Mouse (Mus musculus) right cerebral cortex, postnatal 10 days (tissue): ENCODE measurements at regions not wholly inside any gene's neighbourhood (a gene's known extent, or its start where the extent isn't known, plus 50 kb on each side); places are given as distances from the start of the nearest gene placed in this dataset.
"Not testable (repeated sequence)": the region's sequence is repeated elsewhere in the genome, so short reads cannot be mapped to it uniquely, and the experiment has no call there.

Source experiments
- DNase-seq, 2 experiments: peaks; one replicate each; pipeline ENCODE4 v3.0.0; 2021; ENCODE audit warnings: low spot score in 2 of 2

DNA sequence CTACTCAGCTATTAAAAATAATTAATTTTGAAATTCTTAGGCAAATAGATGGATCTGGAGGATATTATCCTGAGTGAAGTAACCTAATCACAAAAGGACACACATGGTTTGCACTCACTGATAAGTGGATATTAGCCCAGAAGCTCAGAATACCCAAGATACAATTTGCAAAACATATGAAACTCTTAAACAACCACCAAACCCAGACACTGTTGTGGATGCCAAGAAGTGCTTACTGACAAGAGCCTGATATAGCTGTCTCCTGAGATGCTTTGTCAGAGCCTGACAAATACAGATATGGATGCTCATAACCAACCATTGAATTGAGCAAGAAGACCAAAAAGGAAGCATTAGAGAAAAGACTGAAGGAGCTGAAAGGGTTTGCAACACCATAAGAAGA is 468.4 kb upstream of the Cdh12 start:
- DNase-seq = not testable (repeated sequence)

DNA sequence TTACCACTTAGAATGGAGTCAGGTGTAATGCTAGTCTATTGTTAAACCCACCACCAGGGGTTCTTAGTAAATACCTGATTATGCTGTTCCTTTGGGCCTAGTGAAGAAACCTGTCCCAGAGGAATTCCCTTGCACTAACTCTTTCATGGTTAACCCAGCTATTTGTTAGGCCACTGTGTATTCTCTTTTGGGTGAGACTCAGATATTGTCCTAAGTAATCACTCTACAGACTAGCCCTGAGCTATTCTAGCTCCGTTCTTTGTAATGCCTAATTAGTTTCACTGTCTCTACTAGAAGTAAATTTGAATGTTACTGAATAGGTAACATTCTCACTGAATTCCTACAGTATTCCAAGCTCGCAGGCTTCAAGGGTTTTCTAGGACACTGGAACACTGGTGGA is 464.1 kb upstream of the Cdh12 start:
- not testable (repeated sequence) for DNase-seq

DNA sequence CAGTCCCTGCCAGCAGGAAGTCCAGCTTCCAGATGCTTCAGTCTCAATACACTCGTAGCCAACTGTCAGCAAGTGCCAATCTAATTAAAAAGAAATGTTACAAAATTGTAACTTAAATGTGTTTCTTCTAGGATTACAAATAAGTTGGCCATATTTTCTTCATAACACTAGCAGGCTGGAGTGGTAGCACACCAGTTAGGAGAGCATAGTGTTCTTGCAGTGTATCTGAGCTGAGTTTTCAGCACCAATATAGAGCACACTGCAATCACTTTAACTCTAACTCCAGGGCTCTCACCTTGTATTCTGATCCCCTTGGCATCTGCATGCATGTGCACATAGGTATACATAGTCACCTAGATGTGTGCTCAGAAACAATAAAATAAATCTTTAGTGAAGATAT is 417.3 kb upstream of the Cdh12 start:
- no peak for DNase-seq

DNA sequence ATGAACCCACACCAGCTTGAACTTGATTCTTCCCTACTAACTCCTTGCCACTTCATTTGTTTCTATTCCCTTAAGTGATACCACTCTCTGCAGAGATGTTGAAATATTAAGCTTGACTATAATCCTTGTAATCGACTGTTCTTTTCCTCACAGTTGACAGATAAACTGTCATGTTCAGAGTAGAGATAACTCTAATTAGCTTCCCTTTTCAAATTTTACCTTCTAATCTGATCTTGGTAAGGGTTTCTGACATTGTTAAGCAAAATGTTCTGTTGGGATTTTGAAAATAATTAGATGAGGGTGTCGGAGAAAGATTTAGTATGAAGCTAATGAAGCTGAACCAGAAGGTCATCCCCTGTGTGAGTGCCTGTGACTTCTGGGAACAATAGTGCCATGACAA is 414.7 kb upstream of the Cdh12 start:
- DNase-seq = no peak

DNA sequence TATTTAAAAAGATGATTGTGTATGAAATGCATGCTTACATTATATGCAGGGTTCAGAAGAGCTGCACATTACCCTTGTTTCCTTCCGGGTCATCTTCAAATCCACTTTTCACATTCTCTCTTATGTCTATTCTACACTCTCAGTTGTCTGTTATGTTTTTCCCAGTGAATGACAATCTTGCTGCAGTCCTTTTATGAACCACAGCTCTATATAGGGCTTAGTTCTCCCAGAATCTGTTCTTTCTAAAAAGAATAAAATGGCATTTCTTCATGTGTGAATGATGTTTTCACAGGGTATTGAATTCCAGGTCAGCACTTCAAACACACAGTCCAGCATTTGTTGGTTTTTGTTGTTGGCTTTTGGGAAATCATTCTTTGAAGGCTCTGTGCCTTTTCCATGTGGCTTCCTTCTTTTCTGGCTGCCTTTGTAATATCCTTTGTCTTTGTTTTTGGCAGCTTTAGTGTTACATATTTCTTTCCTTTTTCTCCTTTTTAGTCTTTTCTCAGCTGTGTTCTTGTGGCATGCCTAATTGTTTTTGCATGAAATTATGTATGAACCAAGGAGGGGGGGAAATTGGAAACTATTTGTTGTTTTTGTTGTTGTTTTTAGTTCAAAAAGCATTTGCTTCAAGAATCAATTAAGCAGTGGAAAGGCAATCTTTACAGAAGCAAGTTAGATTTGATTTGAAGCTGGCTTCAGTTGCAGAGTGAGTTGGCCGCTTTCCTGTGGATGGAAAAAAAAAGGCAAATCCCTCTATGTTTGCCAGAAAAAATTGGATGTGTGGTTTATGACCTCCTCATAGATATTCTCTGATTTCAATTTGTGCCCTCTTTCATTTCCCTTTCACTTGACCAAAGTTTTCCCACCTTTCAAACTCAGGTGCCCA is 410.3 kb upstream of the Cdh12 start:
- DNase-seq = peak; percentile 23 to 25

DNA sequence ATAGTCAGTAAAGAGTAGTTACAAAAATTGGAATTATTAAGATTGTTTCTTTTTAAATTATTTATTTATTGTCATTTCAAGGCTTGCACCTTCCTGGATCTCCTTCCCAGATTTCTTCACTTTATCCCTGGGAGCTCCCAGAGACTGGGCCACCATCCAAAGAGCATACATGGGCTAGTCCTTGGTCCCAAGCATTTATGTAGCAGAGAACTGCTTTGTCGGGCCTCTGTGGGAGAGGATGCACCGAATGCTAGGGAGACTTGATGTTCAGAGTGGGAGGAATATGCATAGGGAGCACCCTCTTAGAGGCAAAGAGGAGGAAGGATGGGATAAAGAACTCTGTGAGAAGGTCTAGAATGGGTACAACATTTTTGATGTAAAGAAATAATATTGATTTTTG is 409.0 kb upstream of the Cdh12 start:
- DNase-seq = no peak

DNA sequence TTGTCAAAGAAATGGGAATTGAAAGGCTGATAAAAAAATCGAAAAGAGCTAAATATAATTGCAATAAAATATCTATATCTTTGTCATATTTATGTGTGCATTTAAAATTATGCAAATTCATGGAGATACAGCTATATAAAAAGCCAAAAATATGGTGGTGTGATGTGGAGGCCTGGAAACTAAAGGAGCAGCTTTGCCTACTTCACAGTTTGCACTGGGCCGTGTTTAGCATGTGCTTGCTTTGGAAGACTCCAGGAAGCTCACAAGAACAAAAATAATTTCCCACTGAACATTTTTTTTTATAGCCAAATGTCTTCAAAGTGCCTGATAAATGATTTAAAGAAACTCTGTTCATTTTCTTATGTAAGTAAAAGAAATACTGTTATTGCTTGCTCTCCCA is 364.1 kb upstream of the Cdh12 start:
- peak; percentile 41 to 74 for DNase-seq

DNA sequence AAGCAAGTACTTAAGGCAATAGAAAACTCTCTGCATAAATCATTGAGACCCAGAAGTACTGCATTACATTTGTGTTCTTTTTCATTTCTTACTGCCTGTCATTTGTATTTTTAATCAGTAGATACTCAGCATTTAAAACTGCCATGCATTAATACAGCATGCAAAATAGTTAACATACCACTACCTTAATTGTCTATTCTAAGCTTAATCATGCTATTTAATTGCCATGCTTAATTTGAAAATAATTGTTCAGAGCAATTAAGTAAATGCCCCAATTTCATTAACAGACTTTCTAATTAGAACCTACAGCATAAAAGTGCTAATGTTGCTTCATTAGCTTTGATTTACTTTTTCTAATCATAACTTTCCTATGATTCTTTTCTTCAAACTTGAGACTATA is 359.3 kb upstream of the Cdh12 start:
- DNase-seq = no peak

DNA sequence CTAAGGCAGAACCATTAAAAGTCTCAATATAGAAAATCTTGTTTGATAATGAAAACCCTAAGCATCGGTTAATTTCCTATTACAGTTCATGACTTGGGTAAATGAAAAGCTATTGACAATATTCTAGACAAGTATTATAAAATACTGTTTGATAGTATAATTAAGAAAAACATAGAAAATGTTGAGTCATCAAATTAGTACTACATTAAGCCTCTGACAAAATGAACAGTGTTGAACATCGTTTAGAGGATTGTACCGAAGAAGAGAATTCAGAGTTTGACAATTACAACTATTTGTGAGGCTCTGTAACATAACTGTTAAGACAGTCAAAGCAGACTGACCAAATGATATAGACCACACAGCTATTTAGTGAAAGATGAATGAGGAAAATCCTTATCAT is 358.5 kb upstream of the Cdh12 start:
- DNase-seq = no peak

DNA sequence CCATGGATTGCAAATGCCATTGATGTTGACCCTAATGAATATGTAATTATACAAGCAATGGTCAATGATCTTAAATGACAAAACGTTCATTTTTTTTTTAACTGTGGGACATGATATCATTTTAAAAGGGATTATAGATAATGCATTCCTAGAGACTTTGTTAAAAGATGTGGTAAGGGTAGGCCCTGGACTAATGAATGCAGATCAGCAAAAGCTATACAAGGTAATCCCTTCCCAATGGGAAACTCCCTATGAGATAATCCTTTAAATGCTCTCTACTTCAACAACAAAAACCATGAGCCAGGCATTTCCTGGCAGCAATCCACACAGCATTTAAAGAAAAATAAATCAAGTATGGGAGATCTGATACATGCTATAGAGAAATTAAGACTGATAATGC is 353.3 kb upstream of the Cdh12 start:
- DNase-seq = no peak

DNA sequence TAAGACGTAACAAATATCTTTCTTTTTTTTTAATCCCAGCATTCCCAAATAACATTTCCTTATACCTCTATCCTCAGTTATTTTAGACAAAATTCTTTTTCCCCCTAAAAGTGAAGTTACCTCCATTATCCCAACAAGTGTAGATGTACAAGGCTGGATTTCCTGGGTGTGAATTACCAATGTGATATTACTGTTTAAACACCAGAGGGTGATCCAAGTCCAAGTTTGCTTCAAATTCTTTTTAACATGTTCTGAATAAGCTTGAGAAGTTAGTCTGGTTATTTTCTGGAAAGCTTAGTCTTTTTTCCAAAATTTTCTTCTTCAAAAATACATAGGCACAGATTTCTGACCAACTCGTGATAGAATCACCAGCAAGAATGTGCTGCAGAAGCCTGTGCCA is 329.5 kb upstream of the Cdh12 start:
- no peak for DNase-seq

DNA sequence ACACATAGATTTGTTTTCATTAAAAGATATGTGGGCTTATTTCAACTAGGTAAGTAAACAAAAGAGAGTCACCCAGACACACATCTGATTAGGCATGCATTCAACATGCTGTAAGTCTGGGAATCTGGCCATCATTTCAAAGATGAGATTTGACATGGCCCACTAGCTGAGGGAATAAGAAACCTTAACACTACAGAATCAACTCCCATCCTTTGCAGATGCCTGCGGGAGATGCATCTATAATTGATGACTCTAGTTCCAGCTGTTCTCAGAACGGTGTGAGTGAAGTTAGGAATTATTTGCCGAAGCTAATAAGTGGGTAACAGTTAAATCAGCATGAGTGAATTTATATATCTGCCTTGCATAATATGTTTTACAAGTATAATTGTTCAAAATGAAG is 325.5 kb upstream of the Cdh12 start:
- no peak for DNase-seq

DNA sequence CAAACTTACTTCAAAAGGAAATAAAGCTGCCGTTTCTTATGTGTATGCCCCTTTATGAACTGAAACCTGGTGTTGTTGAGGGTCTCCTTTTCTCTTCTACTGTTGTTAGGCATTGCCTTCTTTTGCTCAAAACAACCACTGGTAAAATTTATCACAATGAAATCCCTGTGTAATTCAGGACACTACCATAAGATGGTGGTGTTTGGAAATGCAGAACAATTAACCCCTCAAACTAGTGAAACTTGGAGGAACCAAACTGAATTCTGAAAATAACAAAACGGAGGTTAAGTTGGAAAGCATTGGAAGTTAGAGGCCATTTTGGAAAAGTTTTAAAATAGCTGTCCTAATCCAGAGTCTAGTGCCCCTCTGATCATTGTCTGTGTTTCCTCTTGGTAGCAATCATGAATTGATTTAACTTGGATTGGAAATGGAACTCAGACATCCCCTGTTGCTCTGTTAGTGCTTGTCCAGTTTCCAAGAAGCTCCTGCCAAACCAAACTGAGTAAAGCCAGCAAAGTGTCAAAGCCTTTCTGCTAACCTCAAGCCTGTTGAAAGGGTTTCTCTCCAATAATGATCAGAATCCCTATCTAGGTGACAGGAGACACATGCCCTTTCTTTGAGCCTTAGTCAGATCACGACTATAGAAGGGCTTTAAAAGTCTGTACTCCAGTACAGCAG is 313.0 kb upstream of the Cdh12 start:
- peak in 1 of 2 experiments; percentile 25 for DNase-seq

DNA sequence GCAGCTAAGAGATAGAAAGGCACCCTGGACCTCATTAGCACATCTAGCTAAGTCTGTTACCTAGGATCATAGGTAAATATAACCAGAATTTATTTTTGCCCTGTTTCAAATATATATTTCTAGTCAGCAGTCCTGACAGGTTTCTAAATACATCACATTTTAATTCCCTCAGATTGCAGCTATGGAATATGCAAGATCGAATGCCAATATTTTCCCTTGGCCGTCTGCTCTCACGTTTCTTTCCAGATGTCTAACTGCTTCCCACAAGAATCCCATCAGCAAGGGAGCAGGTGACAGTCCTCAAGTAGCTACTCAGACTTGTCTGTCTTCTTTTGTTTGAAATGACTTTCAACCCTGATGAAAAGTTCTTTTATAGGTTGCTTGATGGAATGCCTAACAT is 297.2 kb upstream of the Cdh12 start:
- DNase-seq = no peak
